Mouse (Mus musculus): ENCODE results near the gene Svs2.
"Not testable (repeated sequence)": the region's sequence is repeated elsewhere in the genome, so short reads cannot be mapped to it uniquely, and the experiment has no call there.

The Svs2 gene

DNA sequence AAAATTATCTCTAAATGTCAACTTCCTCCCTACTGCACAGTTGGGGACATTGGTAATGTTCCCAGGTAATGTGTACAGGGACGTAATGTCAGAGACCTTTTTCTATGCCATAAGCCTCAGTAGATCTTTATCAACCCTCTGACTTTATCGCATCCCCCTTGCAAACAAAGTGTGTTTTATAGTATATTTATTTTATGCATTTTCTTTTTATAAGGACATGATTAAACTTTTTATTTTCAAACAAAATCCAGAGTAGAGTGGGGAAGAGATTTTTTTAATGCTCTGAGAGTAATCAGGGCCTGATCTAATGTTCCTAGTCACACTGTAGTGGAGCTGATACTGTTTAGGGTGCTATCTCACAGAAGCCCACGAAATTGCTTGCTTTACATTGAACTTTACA is at the start of gene Svs2:
TSS of gene Svs2 (minus strand) at position 101 of the 400 bp plus-strand sequence.
- DNase-seq: no peak

DNA sequence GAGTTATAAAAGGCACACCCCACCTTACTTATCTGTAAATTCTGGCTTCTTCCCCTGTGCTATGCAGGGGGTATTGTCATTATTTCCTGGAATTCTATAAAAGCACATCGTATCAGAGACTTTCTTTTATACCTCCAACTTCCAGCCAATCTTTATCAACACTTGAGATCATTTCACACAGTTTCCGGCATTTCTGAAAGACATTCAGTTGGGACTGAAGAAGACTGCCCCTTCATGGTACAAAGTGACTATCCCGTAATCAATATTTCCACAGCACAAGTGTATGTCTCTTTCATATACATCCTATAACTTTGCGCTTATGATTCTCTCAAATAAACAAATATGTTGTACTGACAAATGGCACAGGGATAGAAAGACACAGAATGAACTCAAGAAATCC is 40.1 kb upstream of the Svs2 start, which contains the start of gene Svs4:
TSS of gene Svs4 (minus strand) at position 101 of the 400 bp plus-strand sequence.
- no peak for DNase-seq

- not testable (repeated sequence) for DNase-seq
These were observed 18.3 kb upstream of the Svs2 start, which contains the start of gene Svs3b for GRCm38 (mm10) chr2:164256540-164256939. Svs3b (minus strand) TSS chr2:164256640.

- DNase-seq: no peak
These were observed 5.6 kb downstream of the Svs2 start for GRCm38 (mm10) chr2:164232671-164233070.

DNA sequence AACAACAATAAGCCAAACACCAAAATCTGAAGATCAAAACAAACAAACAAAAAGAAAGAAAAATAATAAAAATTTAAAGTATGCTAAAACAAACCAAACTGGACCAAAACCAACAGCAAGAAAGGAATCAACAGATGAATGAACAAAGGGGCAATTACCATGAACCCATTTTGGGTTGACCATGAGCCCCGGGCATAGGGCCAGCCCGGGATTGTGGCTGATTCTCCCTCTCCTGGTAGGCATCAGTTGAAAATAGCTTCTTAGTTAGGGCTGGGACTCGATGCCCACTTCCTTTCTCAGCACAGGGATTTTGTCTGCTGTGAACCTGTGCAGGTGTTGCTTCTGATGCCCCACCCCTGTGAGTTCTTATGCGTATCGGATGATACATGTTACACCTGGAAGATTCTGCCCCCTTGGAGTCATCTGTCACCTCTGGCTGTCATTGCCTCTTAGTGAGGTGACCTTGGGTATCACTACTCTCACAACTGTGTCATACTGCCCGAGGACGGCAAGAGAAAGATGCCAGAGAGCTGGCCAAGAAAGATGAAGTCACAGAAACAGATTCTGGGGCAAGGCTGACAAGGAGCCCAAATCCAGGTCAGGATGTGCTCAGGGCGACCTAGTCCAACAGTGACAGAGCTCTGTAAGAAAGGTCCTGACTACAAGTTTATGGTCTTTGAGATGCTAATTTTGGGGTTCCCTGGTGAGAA is 9.8 kb downstream of the Svs2 start:
- DNase-seq: peak; percentile 5

DNA sequence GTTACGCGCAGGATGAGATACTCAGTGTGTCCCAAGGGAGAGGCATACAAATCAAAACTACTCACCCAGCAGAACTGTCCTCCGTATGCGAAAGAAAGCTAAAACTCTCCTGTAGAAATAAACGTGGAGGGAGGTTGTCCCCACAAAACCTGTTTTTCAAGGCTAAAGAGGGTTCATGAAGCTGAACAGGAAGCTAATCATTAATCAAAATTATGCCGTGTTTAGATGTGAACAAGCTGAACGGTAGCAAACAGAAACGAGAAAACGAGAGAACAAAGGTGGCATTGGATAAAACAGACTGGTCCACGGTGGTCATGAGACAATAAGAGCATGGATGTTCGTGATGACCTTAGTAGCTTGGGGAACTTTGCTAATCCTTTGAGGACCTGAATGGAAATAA is 16.7 kb downstream of the Svs2 start, which contains the start of gene Wfdc15b:
TSS of gene Wfdc15b (minus strand) at position 139 of the 400 bp plus-strand sequence.
- DNase-seq: no peak

GRCm38 (mm10) chr2:164219295-164219694 is 19.0 kb downstream of the Svs2 start:
- no peak for DNase-seq

DNA sequence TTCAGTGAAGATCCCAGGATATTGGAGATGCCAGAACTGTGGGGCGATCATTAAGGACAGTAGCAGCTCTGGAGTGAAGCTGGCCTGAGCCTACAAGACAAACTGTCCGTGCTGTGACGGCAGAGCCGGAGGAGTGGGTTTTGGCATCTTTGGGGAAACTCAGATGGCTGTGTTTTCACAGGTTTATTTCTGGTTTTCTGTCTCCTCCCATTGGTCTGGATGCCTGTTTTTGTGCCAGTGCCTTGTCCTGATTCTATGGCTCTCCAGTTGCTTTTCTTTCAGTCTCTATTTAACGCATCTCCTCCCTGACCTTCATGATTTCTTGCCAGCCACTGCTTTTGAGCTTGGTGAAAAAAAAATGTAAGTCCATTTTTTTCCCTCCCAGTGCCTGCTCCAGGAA is 25.6 kb downstream of the Svs2 start:
- DNase-seq: peak; percentile 17

DNA sequence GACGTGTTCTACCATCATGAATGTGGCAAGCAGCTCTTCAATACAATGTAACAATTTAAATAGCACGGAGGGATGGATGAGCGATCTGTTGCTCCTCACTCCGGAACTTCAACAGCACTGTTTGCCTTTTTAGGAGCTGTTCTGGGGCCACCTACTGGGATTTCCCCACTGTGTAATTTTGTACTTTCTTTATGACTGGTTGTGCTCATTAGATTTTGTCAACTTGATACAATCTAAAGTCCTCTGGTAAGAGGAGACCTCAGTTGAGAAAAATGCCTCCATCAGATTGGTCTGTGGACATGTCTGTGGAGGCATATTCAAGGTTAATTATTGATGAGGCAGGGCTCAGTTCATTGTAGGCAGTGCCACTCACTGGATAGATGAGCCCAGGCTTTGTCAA is 27.4 kb downstream of the Svs2 start:
- no peak for DNase-seq

DNA sequence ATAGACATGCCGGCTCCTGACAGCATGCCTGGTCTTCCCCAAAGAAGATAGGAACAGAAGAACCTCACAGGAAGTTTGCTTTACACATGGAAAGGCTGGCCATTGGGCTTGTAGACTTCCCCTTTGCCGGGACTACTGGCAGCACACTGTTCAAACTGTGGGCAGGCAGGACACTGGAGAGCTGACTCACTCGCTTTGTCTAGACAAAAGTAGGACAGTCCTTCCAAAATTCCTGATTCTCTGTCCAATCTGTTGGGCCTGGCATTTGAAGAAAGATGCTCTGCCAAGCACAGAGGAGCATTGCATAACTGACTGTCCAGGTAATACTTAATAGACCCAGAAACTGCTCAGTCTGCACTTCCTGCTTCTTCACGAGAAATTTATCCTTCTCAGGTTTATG is 31.6 kb downstream of the Svs2 start:
- peak; percentile 88 for DNase-seq

GRCm38 (mm10) chr2:164206011-164206410 is 32.3 kb downstream of the Svs2 start:
- peak; percentile 10 for DNase-seq

DNA sequence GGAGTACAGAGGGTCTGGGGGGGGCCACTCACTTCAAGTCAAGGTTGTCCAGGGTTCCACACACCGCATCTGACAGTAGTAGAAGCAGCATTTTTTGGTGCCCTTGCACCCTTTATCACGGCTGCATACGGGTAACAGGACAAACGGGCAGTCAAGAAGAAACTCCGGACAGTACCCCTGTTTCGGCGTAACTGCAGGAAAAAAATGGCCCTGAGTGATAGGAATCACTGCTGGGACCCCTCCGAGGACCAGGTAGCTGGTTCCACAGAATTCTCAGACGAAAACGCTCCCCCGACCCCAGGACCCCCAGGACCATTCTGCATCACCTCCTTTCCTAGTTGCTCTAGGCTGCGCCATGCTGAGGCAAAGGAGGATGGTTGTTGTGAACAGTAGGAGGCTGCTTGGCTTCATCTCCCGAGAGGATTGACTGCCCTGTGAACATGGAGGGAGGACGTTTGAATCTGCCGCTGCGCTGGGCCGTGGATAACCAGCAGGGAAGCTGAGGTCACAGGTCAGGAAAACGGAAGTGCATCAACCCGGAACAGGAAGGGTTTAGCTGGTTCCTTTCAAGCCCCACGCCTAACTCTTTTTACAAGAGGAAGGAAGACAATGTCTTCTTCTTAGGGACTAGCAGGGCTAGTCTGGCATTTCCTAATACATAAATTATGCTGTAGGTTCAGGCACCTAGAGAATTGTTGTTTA is 38.5 kb downstream of the Svs2 start, which contains the start of gene Wfdc15a:
TSS of gene Wfdc15a (minus strand) at position 505 of the 702 bp plus-strand sequence.
- no peak for DNase-seq

DNA sequence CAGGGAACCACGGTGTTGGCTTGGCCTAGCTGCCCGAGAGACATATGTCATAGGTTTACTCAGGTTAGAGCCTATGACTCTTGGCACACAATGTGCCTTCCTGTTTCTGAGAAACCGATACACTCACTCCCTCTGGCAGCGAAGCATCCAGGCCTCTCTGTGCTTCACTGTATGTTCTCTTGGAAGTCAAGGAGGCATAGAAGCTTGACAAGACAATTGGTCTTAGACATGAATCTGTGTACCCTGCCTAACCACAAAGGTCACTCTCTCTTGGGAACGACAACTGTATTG is 41.6 kb downstream of the Svs2 start:
- no peak for DNase-seq

DNA sequence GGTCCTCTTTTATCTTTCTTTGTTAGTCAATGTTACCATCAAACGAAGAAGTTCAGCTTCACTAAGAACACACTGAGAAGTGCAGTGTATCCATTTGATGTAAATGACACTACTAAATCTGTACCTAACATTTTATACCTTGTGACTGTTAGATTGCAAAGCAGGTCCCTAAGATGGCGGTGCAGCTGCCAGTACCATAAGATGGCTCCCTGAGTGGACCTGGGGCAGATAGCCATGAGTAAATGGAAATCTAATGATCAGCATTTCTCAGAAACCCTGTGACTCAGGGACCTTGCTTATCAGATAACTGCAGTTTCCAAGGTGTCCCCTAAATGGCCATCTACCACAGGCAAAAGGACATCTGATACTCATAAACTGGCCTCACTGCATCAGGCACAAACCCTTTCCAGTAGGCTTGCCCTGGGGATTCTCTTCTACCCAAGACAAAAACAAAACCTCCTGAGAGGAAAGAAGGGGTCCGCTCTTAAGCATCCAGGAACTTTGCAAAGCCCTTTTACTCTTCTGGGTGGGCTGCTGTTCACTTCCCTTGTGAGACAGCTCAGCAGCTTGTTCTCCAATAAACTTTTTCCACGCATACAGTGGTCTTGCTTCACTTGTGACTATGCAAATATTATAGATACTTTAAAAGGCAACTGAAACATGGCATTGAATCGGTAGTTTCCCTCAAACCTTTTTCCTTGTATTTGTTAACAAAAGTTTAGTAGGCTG is 42.1 kb downstream of the Svs2 start:
- no peak for DNase-seq

DNA sequence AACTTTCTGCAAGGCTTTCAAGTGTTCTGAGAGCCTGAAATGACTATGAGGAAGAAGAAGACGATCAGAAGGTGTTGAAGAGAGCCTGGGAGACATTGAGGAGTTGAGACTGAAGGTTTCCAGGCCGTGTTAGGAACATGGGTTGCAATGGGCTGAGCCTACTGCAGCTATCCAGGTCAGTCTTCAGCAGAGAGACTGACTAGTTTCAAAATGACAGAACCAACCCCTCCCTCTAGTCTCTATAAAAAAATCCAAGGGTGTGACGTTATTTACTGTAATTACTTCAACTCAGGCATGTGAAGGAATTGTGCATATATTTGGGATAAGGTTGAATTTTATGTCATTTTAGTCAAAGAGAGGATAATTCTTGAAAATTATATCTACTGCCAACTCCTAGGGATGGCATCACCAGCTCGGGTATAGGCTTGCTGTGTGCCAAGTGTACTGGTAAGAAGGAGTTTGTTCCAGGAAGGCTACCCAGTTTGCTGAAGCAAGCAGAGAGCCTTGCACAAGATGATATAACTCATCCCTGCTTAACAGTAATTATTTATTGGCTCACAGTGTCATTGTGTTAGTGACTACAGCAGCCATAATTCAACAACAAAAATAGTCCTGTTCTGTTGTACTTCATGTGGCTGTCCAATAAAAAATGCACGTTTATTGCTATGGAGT is 43.2 kb downstream of the Svs2 start:
- DNase-seq: no peak

GRCm38 (mm10) chr2:164192279-164192678 is 46.0 kb downstream of the Svs2 start:
- no peak for DNase-seq

DNA sequence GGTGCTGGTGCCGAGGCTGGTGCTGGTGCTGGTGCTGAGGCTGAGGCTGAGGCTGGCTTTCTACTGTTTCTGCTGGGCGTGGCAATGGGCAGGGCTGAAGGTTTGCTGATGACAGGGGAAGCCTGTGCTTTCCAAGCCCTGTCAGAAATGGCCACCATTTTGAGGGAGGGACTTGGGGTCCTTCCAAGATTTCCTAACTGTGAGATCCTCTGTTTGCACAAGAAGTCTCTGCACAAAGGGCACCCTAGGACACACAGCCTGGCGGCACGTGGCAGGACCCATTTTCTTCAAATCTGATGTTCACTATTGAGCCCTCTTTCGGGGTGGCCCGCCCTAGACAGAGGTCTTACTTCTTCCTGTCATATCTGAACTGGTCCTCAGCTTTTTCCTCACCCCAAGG is 47.7 kb downstream of the Svs2 start, which contains the start of gene Wfdc12:
TSS of gene Wfdc12 (minus strand) at position 33 of the 400 bp plus-strand sequence.
- DNase-seq: no peak

DNA sequence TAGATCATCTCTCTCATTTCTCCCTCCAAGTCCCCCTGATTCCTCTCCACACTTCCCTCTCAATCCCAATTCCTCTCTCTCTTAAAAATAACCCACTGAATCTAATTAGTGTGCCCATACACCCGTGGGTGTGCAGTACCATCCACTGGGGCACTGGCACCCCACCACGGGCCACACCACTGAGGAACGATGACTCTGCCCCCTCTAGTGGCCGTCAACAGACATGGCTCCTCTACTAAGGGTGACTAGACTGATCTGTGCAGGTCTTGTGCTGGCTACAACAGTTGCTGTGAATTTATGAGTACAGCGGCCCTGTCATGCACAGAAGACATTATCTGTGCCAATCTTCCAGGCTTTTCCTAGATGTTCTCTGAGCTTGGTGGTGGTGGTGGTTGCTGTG is 49.5 kb downstream of the Svs2 start:
- DNase-seq: no peak
